Mouse (Mus musculus) embryo, embryonic 9.5 days (tissue): Measurements from ENCODE around the gene Rapgef5.

Source experiments
- DNase-seq: peaks from one replicate; pipeline ENCODE4 v3.0.0-alpha.2; 2017; ENCODE audit errors: extremely low spot score

Gene Rapgef5

GRCm38 (mm10) chr12:117516179-117516578, at the start of gene Rapgef5:
Gene Rapgef5, plus strand, starts transcription at chr12:117516479.
- DNase-seq = no peak

DNA sequence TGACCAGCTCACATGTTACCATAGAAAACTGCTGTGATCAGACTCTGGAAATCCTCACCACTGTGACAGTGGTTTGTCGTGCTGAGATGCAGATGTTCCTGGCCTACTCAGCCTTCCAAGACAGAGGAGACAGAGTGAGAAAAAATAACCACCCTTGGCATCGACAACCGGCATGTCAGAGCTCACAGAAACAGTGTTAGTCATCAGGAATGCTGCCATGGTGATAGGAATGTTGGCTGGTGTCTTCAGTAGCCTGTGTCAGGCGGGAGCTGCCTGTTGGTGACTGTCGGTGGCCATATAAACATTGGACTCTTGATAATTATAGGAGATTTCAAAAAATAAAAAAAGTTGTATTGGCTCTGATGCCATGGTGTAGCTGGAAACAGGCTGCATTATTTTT, 48.0 kb upstream of the Rapgef5 start:
- DNase-seq = no peak

- DNase-seq = no peak
Observed at GRCm38 (mm10) chr12:117479014-117479413, 37.3 kb upstream of the Rapgef5 start.

GRCm38 (mm10) chr12:117479680-117480079, 36.6 kb upstream of the Rapgef5 start:
- no peak for DNase-seq

DNA sequence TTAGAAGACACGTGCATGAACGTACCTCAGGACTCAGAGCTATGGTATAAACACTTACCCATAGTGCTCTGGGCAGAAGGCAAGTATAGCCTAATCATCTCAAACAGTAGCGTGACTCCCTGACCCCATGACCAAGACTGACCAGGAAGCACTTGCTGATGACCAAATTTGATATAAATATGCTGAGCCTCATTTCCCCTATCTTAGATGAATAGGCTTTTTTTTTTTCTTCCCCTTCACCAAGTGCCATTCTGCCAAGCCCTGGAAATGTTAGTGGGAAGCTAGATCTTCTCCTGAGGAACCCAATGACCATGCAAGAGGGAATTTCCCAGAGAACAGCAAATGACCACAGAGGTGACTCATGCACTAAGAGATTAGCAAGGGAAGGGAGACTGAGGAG, 35.3 kb upstream of the Rapgef5 start:
- DNase-seq = no peak

- no peak for DNase-seq
Observed at GRCm38 (mm10) chr12:117482665-117483064, 33.6 kb upstream of the Rapgef5 start.

- no peak for DNase-seq
Observed at GRCm38 (mm10) chr12:117486118-117487057, 29.9 kb upstream of the Rapgef5 start.

DNA sequence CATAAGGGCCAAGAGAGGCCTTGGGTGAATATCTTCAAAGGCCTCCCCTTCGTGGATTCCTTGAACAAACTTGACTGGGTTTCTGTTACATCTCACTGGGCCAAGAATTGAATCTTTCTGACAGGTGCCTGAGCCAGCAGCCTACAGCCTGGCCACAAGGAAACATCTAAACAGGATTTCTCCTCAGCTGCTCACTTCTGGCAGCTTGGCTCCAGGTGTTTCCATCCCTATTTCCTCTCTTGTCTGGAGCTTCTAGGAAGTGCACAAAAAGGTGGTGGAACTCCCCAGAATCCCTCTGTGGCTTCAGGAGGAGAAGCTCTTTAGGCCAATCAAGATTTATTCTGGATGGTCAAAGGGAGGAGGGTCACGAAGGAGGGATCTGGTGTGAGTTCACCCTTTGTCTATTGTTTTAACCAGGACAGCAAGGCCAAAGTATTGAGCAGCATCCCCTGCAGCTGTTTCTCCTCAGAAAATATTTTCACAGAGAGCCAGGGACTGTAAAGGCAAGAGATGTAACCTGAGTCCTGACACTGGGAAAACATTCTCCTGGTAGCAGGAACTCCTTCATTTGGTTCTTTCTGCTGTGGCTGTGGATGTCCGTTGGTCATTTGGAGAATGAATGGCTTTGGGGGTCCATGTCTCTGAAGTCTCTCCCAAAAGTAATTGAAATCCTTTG, 19.6 kb upstream of the Rapgef5 start:
- DNase-seq = no peak

DNA sequence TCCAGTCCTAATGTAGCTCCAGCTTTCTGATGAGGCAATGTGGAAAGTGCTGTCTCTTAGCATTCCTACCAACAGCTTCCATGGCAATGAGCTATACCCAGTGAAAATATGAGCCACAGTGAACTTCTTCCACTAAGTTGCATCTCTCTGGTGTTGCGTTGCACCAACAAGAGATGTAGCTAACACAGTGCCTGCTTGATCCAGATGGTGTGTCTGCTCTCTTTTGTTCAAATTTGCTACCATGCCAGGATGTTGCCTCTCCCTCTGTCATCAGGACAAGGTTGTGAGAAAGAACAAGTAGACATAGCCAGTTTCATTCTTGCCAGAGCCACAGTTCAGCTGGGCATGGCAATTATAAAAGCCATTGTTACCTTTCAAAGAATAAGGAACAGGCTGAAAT, 18.9 kb upstream of the Rapgef5 start:
- no peak for DNase-seq

- no peak for DNase-seq
Observed at GRCm38 (mm10) chr12:117499242-117499641, 17.0 kb upstream of the Rapgef5 start.

DNA sequence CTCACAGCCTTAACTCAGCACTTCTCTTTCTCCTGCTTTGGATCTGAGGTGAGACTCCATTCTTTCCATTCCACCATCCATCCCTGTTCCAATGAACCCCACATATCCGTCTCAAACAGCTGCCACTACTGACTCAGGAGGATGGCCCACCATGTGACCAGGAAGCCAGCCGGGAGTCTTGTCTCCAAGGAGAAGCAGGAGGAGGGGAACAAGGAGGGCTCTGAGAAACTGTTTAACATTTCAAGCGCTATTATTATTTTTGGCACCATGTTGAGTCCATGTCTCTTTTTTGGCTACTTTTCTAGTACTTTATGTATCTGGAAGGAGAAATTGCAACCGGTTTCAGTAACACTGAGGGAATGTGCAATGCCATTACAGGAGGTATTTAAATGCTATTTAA, 15.1 kb upstream of the Rapgef5 start:
- DNase-seq = no peak

GRCm38 (mm10) chr12:117502834-117503233, 13.4 kb upstream of the Rapgef5 start:
- no peak for DNase-seq

DNA sequence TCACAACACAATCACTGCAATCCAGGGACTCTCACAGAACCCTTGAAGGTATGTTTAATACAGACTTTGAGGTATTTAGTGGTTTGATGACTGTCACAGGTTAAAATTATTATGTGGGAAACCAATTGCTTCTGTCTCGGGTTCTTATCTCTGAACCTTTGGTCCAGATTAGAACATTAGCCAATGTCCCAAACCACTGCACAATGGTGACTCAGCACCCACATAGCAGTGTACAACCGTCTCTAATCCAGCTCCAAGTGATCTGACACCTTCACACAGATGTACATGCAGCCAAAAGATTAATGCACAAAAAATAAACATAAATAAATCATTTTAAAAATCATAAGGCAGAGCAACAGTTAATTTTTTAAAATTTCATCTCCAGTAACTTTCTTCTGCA, 11.1 kb upstream of the Rapgef5 start:
- DNase-seq = no peak

- no peak for DNase-seq
Observed at GRCm38 (mm10) chr12:117507772-117508171, 8.5 kb upstream of the Rapgef5 start.

DNA sequence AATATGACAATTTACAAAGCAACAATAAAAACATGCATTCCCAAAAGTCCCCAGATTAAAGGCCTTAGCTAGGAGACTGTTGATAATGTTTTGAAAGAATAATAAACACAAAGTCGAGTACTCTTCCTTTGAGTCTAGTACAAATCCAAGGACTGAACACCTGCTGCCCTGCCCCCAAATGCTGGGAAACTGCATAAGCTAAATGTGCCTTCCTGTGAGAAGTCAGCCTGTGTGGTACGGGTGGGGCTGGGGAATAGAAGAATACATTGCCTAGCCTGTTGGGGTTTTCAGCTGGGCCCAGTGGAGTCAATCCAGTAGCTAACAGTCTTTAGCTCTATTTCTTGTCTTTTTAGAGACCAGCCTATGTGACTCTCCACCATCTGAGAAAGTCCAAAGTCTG, 6.4 kb upstream of the Rapgef5 start:
- DNase-seq = no peak

- no peak for DNase-seq
Observed at GRCm38 (mm10) chr12:117512468-117512867, 3.8 kb upstream of the Rapgef5 start.

DNA sequence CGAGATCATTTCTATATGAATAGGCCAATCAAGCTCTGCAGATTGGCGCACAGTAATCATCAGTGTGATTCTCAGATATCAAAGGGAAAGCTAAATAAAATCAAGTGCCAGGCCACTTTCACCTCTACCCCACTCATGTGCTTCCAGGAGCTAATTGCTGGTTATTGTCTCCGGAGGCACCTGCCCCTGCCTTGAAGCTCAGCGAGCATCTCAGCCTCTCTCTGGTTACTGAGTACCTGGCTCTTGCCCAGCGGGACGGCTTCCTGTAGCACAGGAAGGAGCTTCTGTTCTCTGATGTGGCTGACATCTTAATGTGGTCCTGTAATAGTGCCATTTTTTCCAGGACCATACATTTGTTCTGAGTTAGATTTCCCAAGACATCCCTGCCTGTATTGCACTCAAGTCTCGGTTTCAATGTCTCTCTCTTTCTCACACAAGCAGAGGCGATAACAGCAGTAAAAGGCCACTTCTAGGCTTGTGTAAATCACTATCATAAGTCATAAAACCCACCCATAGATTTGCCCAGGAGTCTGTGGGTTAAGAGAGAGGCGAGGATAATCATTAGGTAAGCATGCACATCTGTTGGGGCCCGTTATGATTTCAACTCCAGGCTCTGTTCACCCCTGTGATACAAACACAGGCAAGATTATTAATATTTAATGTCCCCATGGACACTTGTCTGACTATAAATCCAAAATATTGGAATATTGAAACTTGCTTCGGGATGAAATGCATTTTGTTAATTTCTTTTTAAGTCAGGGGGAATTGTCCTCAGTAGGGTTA, 2.9 kb upstream of the Rapgef5 start:
- no peak for DNase-seq

DNA sequence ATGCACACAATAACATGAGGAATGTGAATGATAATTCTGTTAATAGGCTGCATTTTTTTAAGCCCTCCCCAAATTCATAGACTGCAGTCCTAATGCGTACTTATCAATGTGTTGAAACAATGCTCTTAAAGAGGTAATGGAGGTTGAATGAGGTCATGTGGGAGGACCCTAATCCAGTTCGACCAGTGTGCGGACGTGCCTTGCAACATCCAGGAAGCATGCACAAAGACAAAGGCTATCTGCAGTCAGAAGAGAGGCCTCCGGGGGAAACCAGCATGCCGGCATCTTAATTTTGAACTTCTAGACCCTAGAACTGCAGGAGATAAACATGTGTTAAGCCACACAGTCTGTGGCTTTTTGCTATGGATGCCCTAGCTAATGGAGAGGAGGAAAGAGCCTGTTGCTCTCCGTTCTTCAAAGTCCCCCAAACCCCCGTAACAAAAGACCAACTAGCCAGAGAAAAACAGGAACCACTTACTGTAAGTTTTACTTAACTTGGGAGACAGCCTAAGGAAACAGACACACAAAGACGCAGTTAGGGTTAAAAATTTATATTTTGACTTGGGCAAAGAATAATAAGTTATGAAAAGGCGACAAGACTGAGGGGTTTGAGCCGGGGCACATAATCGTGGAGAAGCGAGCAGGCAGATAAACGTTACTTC, 1.1 kb downstream of the Rapgef5 start:
- DNase-seq = no peak

- no peak for DNase-seq
Observed at GRCm38 (mm10) chr12:117524311-117525013, 8.2 kb downstream of the Rapgef5 start.

GRCm38 (mm10) chr12:117527889-117528288, 11.6 kb downstream of the Rapgef5 start:
- DNase-seq = no peak

DNA sequence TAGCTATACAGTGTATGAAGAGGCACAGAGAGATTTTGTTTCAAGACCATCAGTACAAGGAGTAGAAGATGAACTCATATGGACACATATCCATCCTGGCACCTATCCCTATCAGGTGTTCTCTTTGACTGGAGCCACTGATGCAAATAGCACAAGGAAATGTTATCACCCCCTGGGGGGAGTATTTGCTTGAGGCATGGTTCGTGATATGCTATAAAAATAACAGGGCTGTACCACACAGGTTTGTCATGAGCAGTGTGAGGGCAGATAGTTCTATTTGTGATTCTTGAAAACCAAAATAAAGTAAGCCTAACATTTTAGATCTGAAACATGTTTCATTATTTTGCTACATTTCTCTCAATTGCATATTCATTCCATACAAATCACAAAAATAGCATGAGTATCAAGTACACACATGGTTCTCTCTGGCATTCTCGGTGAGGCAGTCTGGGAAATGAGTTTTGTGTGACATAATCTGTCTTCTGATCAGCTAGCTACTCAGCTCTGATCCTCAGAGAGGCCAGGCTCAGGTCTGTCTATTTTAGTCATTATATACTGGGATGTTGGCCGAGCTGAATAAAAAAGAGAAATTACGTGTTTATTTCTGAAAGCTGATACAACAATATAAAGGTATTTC, 12.3 kb downstream of the Rapgef5 start:
- DNase-seq = no peak
